Mouse (Mus musculus): Measurements from ENCODE around the gene Spin2f. TPM values are rescaled to one million over a fixed set of nuclear protein-coding genes. Genes with fewer than 3 reads are reported as not detected.
"Not testable (repeated sequence)": the region's sequence is repeated elsewhere in the genome, so short reads cannot be mapped to it uniquely, and the experiment has no call there.

Spin2f gene
- not detected in 2 replicates for polyA plus RNA-seq (2015; fragmentation: Nextera tagmentation; extraction: Ambion mirVana)

DNA sequence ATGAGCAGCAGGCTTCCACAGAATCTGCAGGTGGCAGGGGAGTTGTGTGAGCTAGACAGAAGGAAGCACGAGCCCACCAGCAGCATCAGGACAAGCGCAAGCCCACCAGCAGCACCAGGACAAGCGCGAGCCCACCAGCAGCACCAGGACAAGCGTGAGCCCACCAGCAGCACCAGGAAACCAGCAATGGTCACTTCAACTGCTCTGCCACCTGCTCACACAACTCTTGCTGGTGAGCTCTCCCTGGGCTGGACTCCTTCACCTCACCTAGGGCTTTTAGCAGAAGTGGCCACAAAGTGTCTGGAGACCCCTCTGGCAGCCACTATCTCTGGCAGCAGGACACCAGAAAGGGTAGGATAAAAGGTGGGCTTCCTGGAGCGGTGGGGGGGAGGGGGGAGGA, at the start of gene Spin2f:
Spin2f (plus strand) TSS at position 301 of the 400 bp plus-strand sequence.
- not testable (repeated sequence) for H3K4me3 ChIP-seq (ENCODE audit: low read length); H3K4me1 ChIP-seq (ENCODE audit: insufficient read depth, low read length); ATAC-seq (ENCODE audit: low FRiP score, low TSS enrichment); H3K9me3 ChIP-seq (ENCODE audit: low read length); H3K27ac ChIP-seq (ENCODE audit: low read length); H3K9ac ChIP-seq (replicated peaks; ENCODE audit: low read length); H3K4me2 ChIP-seq (replicated peaks; ENCODE audit: low read depth, low read length); H3K27me3 ChIP-seq (ENCODE audit: insufficient read depth, low read length); H3K36me3 ChIP-seq (ENCODE audit: insufficient read depth, low read length)
- 50% methylated on average over 1 of the region's 6 CpGs for WGBS

DNA sequence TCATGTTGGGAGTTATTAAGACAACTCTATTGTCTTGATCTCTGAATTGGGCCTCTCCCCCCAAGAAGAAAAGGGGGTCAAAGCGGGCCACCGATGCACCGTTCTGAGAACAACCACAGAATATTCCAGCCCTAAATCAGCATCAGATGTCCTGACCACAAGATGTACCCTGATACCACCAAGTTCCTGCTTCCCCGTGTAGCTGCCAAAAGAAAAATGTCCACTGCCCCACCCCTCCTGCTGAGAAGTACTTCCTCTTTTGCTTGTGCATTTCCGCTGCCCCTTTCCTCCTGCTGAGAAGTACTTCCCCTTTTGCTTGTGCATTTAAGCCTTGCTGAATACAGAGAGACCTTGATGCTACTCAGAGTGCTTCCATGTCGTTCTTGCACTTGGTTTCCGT, 41.6 kb upstream of the Spin2f start:
- WGBS = 88% methylated on average over 7 of the region's 7 CpGs
- not testable (repeated sequence) for H3K36me3 ChIP-seq (ENCODE audit: insufficient read depth, low read length)

DNA sequence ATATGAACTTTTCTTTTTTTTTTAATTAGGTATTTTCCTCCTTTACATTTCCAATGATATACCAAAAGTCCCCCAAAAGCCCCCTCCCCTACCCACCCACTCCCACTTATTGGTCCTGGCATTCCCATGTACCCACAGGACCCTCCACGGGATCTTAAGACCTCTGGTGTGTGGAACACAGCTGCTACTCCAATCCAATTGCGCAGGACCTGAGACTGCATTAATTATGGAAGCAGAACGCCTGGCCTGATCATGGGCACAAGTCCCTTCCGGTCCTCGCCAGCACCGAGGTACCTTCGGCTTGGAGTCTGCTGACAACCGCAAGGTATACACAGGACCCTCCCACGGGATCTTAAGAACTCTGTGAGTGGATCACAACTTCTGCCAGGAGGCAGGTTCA, 30.2 kb upstream of the Spin2f start:
- ATAC-seq (ENCODE audit: low FRiP score, low TSS enrichment); H3K4me2 ChIP-seq (replicated peaks; ENCODE audit: low read depth, low read length); H3K27me3 ChIP-seq (ENCODE audit: insufficient read depth, low read length); H3K4me3 ChIP-seq (ENCODE audit: low read length); H3K36me3 ChIP-seq (ENCODE audit: insufficient read depth, low read length); H3K9ac ChIP-seq (replicated peaks; ENCODE audit: low read length); H3K27ac ChIP-seq (ENCODE audit: low read length); H3K4me1 ChIP-seq (ENCODE audit: insufficient read depth, low read length); H3K9me3 ChIP-seq (ENCODE audit: low read length): not testable (repeated sequence)
- WGBS = 85% methylated on average over 9 of the region's 9 CpGs

More for the DNA sequence above, 41.6 kb upstream of the Spin2f start:
- not testable (repeated sequence) for ATAC-seq (ENCODE audit: low FRiP score, low TSS enrichment); H3K27me3 ChIP-seq (ENCODE audit: insufficient read depth, low read length); H3K4me2 ChIP-seq (replicated peaks; ENCODE audit: low read depth, low read length); H3K9ac ChIP-seq (replicated peaks; ENCODE audit: low read length); H3K27ac ChIP-seq (ENCODE audit: low read length); H3K4me3 ChIP-seq (ENCODE audit: low read length); H3K4me1 ChIP-seq (ENCODE audit: insufficient read depth, low read length)
- H3K9me3 ChIP-seq (ENCODE audit: low read length) = peaks cover 13% of the 10 kb centered on the region

DNA sequence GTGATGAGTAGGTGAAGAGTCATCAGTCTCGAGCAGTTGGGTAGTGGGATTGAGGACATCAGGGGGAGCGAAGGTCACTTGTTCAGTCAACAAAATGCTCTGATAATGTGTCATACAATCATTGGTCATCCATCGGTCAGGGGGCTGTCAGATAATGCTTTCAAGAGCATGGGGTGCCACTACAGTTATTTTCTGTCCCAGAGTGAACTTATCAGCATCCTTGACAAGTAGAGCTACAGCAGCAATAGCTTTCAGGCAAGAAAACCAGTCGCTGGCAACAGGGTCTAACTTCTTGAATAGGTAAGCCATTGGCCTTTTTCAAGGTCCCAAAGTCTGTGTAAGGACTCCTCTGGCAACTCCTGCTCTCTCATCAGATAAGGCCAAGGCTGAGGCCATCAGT, 18.6 kb upstream of the Spin2f start:
- not testable (repeated sequence) for ATAC-seq (ENCODE audit: low FRiP score, low TSS enrichment); H3K27me3 ChIP-seq (ENCODE audit: insufficient read depth, low read length); H3K36me3 ChIP-seq (ENCODE audit: insufficient read depth, low read length); H3K4me2 ChIP-seq (replicated peaks; ENCODE audit: low read depth, low read length); H3K4me3 ChIP-seq (ENCODE audit: low read length); H3K9ac ChIP-seq (replicated peaks; ENCODE audit: low read length); H3K4me1 ChIP-seq (ENCODE audit: insufficient read depth, low read length); H3K27ac ChIP-seq (ENCODE audit: low read length)
- WGBS = 70% methylated on average over 4 of the region's 4 CpGs
- H3K9me3 ChIP-seq (ENCODE audit: low read length) = peaks cover 24% of the 10 kb centered on the region

DNA sequence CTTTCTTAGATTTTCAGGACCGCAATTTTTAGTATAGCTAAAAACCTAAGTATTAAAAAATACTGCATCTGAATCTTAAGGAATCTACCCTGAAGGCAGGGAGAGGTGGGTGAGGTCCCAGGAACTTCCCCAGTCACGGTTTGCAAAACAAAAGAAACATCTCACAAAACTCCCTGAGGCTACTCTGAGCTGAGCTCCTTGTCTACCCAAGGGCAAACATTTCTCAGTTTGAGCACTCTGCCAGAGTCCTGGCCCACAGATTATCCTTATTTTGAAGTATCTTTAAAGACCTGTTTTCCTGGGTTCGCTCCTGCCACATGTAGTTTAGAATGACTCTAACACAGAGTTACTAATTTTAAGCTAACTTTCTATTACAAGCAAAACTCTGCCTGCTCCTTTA, 11.9 kb upstream of the Spin2f start:
- ATAC-seq (ENCODE audit: low FRiP score, low TSS enrichment); H3K4me1 ChIP-seq (ENCODE audit: insufficient read depth, low read length); H3K4me2 ChIP-seq (replicated peaks; ENCODE audit: low read depth, low read length); H3K27ac ChIP-seq (ENCODE audit: low read length); H3K36me3 ChIP-seq (ENCODE audit: insufficient read depth, low read length); H3K9ac ChIP-seq (replicated peaks; ENCODE audit: low read length); H3K27me3 ChIP-seq (ENCODE audit: insufficient read depth, low read length); H3K4me3 ChIP-seq (ENCODE audit: low read length): not testable (repeated sequence)
- peaks cover 14% of the 10 kb centered on the region for H3K9me3 ChIP-seq (ENCODE audit: low read length)
- 79% methylated on average over 3 of the region's 3 CpGs for WGBS

Other genes starting within 250 kb of the Spin2f start
- not detected in 2 replicates for gene Btbd35f29, start 136.2 kb upstream of the Spin2f start, polyA plus RNA-seq (2015; fragmentation: Nextera tagmentation; extraction: Ambion mirVana)
- gene Btbd35f26, start 82.6 kb downstream of the Spin2f start, polyA plus RNA-seq (2015; fragmentation: Nextera tagmentation; extraction: Ambion mirVana) = not detected in 2 replicates
- not detected in 2 replicates for gene Btbd35f19, start 130.0 kb downstream of the Spin2f start, polyA plus RNA-seq (2015; fragmentation: Nextera tagmentation; extraction: Ambion mirVana)

All from kidney, embryonic 16.5 days (tissue).